Mouse (Mus musculus): ENCODE results near the gene Gm5741. TPM values are rescaled to one million over a fixed set of nuclear protein-coding genes. Genes with fewer than 3 reads are reported as not detected.

The Gm5741 gene
- polyA plus RNA-seq, 1 experiment from 2014 or later, result not detected

DNA sequence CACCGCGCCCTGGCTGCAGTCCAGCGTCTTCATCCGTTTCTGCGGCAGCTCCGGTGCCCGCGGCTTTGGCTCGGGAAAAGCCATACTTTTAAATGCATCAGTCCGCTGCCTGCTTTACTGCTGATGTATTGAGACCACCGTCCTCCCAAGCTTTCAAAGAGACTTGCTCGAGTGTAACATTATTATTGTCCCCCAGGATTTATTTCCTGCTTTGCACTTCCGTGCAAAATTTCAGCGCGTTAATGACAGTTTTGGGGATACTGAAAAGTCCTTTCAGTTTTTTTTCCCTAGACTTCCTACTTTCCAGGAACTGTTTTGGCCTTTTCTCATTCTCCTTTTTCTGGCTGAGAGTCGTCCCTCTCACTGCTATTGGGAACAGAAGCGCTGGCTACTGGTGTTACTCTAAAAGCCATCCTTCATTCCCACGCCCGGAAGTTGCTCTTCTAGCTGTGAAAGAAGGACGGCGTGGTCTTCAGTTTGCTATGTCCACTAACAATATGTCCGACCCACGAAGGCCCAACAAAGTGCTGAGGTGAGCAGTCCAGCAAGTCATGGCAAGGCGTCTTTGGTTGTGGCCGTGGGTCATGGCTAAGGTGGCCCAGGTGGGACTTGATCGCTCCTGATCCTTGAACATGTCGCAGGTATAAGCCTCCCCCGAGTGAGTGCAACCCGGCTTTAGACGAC lies 12.9 kb upstream of the Gm5741 start, which contains the start of gene Wdr83os:
Gene Wdr83os (plus strand): TSS at position 209 of the 684 bp plus-strand sequence.
- ATAC-seq (ENCODE audit: insufficient read depth, low FRiP score, low TSS enrichment), result peak; percentile 33; the same call in 1 of the 2 replicates
- DNase-seq (ENCODE audit: low spot score), result peak; percentile 72
- 0% methylated on average over 30 of the region's 30 CpGs for WGBS
- Histone ChIP-seq H3K27me3 (ENCODE audit: control insufficient read depth, insufficient read depth, low read length) (no peaks in the 10 kb centered on the region), H3K4me1 (ENCODE audit: control insufficient read depth, insufficient read depth, low read length) (peaks cover 18% of the 10 kb centered on the region; the same call in 1 of the 2 replicates), H3K27ac (ENCODE audit: low read depth, low read length) (no peak within 1 kb of the TSS), H3K9me3 (ENCODE audit: control insufficient read depth, low read length) (no peaks in the 10 kb centered on the region), H3K36me3 (ENCODE audit: control insufficient read depth, insufficient read depth, low read length) (peaks cover under 1% of the 10 kb centered on the region), H3K4me3 (ENCODE audit: low read depth, low read length) (peak within 1 kb of the TSS; percentile 90), H3K9ac (ENCODE audit: low read length) (peak within 1 kb of the TSS; percentile 86), H3K4me2 (ENCODE audit: low read depth) (peak within 1 kb of the TSS; percentile 67)

DNA sequence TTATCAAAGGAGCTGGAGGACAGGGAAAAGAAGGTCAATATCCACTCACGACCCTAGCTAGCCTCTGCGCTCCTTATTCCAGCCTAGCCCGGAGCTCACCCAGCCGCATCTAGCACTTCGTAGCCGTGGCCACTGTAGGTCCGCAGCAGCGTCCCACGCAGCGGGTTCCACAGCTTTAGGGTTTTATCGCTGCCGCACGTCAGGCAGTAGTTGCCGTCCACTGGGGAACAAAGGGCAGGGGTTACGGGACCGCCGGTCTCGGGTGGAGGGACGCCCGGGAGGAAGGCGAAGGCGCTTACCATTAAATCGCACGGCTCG lies 12.4 kb upstream of the Gm5741 start:
- H3K4me3 ChIP-seq (ENCODE audit: low read depth, low read length), result peak overlapping the region; percentile 90
- no peaks in the 10 kb centered on the region for H3K27me3 ChIP-seq (ENCODE audit: control insufficient read depth, insufficient read depth, low read length)
- H3K9me3 ChIP-seq (ENCODE audit: control insufficient read depth, low read length), result no peaks in the 10 kb centered on the region
- H3K9ac ChIP-seq (ENCODE audit: low read length), result peak overlapping the region; percentile 86
- H3K36me3 ChIP-seq (ENCODE audit: control insufficient read depth, insufficient read depth, low read length), result peaks cover 3% of the 10 kb centered on the region
- 2% methylated on average over 25 of the region's 25 CpGs for WGBS
- no peak for DNase-seq (ENCODE audit: low spot score)
- no peak overlapping the region for H3K27ac ChIP-seq (ENCODE audit: low read depth, low read length)
- peaks cover 18% of the 10 kb centered on the region; the same call in 1 of the 2 replicates for H3K4me1 ChIP-seq (ENCODE audit: control insufficient read depth, insufficient read depth, low read length)
- peak overlapping the region; percentile 67 for H3K4me2 ChIP-seq (ENCODE audit: low read depth)
- ATAC-seq (ENCODE audit: insufficient read depth, low FRiP score, low TSS enrichment), result no peak

GRCm38 (mm10) chr8:85076993-85077392 lies 9.2 kb upstream of the Gm5741 start:
- Histone ChIP-seq H3K27ac (ENCODE audit: low read depth, low read length) (no peak overlapping the region), H3K9ac (ENCODE audit: low read length) (no peak overlapping the region), H3K9me3 (ENCODE audit: control insufficient read depth, low read length) (no peaks in the 10 kb centered on the region), H3K36me3 (ENCODE audit: control insufficient read depth, insufficient read depth, low read length) (peaks cover 13% of the 10 kb centered on the region), H3K4me2 (ENCODE audit: low read depth) (no peak overlapping the region), H3K27me3 (ENCODE audit: control insufficient read depth, insufficient read depth, low read length) (no peaks in the 10 kb centered on the region), H3K4me3 (ENCODE audit: low read depth, low read length) (no peak overlapping the region), H3K4me1 (ENCODE audit: control insufficient read depth, insufficient read depth, low read length) (peaks cover 16% of the 10 kb centered on the region)
- DNase-seq (ENCODE audit: low spot score) (peak; percentile 81), ATAC-seq (ENCODE audit: insufficient read depth, low FRiP score, low TSS enrichment) (no peak)
- WGBS, result 0% methylated on average over 2 of the region's 2 CpGs

DNA sequence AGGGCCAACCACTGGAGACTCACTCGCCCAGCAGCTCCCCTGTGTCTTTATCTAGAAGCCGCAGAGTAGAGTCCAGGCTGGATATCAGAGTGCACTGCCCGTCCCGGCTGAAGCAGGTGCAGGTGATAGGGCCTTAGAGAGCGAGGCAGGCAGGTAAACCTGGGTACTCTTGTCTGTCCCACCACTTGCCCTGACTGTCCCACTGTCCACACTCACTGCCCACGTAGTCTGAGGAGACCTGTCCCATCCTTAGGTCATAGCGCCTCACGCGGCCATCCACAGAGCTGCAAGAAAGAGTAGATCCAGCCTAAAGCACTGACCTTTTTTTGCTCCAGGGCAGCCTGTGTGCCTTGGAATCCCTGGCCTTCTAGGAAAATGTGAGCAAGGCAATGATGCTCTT lies 8.2 kb upstream of the Gm5741 start:
- H3K4me2 ChIP-seq (ENCODE audit: low read depth), result no peak overlapping the region
- peak; percentile 47 for DNase-seq (ENCODE audit: low spot score)
- peaks cover 13% of the 10 kb centered on the region for H3K36me3 ChIP-seq (ENCODE audit: control insufficient read depth, insufficient read depth, low read length)
- no peak for ATAC-seq (ENCODE audit: insufficient read depth, low FRiP score, low TSS enrichment)
- H3K4me1 ChIP-seq (ENCODE audit: control insufficient read depth, insufficient read depth, low read length), result peaks cover 9% of the 10 kb centered on the region; the same call in 1 of the 2 replicates
- H3K4me3 ChIP-seq (ENCODE audit: low read depth, low read length), result no peak overlapping the region
- no peak overlapping the region for H3K9ac ChIP-seq (ENCODE audit: low read length)
- H3K27ac ChIP-seq (ENCODE audit: low read depth, low read length), result no peak overlapping the region
- WGBS, result 73% methylated on average over 9 of the region's 9 CpGs
- H3K27me3 ChIP-seq (ENCODE audit: control insufficient read depth, insufficient read depth, low read length), result no peaks in the 10 kb centered on the region
- H3K9me3 ChIP-seq (ENCODE audit: control insufficient read depth, low read length), result no peaks in the 10 kb centered on the region

DNA sequence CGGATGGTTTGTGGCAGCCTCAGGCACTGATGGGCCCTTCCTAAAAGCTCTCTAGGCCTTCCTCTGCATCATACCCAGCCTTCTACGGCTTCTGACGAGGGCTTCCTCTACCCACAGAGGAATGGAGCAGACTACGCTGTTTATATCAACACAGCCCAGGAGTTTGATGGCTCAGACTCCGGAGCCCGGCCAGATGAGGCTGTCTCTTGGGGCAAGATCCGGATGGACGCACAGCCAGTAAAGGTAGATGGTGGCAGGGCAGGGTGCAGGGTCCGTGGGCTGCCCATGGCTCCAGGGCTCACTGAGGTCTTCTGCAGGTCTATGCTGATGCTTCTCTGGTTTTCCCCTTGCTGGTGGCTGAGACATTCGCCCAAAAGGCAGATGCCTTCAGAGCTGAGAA lies 6.8 kb upstream of the Gm5741 start:
- ATAC-seq (ENCODE audit: insufficient read depth, low FRiP score, low TSS enrichment) (no peak), DNase-seq (ENCODE audit: low spot score) (no peak)
- Histone ChIP-seq H3K9ac (ENCODE audit: low read length) (no peak overlapping the region), H3K4me2 (ENCODE audit: low read depth) (no peak overlapping the region), H3K36me3 (ENCODE audit: control insufficient read depth, insufficient read depth, low read length) (peaks cover 13% of the 10 kb centered on the region), H3K4me3 (ENCODE audit: low read depth, low read length) (no peak overlapping the region), H3K4me1 (ENCODE audit: control insufficient read depth, insufficient read depth, low read length) (peaks cover 6% of the 10 kb centered on the region; the same call in 1 of the 2 replicates), H3K27me3 (ENCODE audit: control insufficient read depth, insufficient read depth, low read length) (no peaks in the 10 kb centered on the region), H3K9me3 (ENCODE audit: control insufficient read depth, low read length) (no peaks in the 10 kb centered on the region), H3K27ac (ENCODE audit: low read depth, low read length) (no peak overlapping the region)
- WGBS, result 90% methylated on average over 10 of the region's 10 CpGs

GRCm38 (mm10) chr8:85074167-85074566 lies 6.4 kb upstream of the Gm5741 start:
- Histone ChIP-seq H3K4me2 (ENCODE audit: low read depth) (no peak overlapping the region), H3K4me1 (ENCODE audit: control insufficient read depth, insufficient read depth, low read length) (peaks cover 5% of the 10 kb centered on the region; the same call in 1 of the 2 replicates), H3K9me3 (ENCODE audit: control insufficient read depth, low read length) (no peaks in the 10 kb centered on the region), H3K9ac (ENCODE audit: low read length) (no peak overlapping the region), H3K27me3 (ENCODE audit: control insufficient read depth, insufficient read depth, low read length) (no peaks in the 10 kb centered on the region), H3K36me3 (ENCODE audit: control insufficient read depth, insufficient read depth, low read length) (peaks cover 13% of the 10 kb centered on the region), H3K4me3 (ENCODE audit: low read depth, low read length) (no peak overlapping the region), H3K27ac (ENCODE audit: low read depth, low read length) (no peak overlapping the region)
- WGBS, result 88% methylated on average over 10 of the region's 10 CpGs
- ATAC-seq (ENCODE audit: insufficient read depth, low FRiP score, low TSS enrichment), result no peak
- no peak for DNase-seq (ENCODE audit: low spot score)

DNA sequence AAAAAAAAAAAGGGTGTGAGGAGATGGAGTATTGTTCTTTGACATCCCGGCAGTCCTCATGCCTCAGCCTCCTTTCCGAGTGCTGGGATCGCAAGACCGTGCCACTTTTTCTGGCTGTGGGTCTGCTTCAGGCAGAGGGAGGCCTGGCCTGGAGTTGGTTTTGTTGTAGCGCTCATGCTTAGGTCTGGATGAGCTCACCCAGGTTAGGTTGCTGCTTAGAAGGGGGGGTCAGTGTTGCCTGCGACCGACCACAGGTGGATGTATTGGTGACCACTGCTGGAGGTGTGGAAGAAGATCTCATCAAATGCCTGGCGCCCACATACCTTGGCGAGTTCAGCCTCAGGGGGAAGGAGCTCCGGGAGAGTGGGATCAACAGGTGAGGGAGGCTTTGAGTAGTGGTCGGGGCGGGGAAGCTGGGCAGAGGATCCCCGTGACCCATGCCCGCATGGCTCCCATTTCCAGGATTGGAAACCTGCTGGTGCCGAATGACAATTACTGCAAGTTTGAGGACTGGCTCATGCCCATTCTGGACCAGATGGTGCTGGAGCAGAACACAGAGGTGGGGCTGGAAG lies 5.3 kb upstream of the Gm5741 start:
- Histone ChIP-seq H3K9me3 (ENCODE audit: control insufficient read depth, low read length) (no peaks in the 10 kb centered on the region), H3K27ac (ENCODE audit: low read depth, low read length) (no peak overlapping the region), H3K4me2 (ENCODE audit: low read depth) (no peak overlapping the region), H3K4me1 (ENCODE audit: control insufficient read depth, insufficient read depth, low read length) (peaks cover 5% of the 10 kb centered on the region; the same call in 1 of the 2 replicates), H3K4me3 (ENCODE audit: low read depth, low read length) (no peak overlapping the region), H3K9ac (ENCODE audit: low read length) (no peak overlapping the region), H3K27me3 (ENCODE audit: control insufficient read depth, insufficient read depth, low read length) (no peaks in the 10 kb centered on the region), H3K36me3 (ENCODE audit: control insufficient read depth, insufficient read depth, low read length) (peaks cover 13% of the 10 kb centered on the region)
- DNase-seq (ENCODE audit: low spot score) (no peak), ATAC-seq (ENCODE audit: insufficient read depth, low FRiP score, low TSS enrichment) (no peak)
- 95% methylated on average over 15 of the region's 15 CpGs for WGBS

DNA sequence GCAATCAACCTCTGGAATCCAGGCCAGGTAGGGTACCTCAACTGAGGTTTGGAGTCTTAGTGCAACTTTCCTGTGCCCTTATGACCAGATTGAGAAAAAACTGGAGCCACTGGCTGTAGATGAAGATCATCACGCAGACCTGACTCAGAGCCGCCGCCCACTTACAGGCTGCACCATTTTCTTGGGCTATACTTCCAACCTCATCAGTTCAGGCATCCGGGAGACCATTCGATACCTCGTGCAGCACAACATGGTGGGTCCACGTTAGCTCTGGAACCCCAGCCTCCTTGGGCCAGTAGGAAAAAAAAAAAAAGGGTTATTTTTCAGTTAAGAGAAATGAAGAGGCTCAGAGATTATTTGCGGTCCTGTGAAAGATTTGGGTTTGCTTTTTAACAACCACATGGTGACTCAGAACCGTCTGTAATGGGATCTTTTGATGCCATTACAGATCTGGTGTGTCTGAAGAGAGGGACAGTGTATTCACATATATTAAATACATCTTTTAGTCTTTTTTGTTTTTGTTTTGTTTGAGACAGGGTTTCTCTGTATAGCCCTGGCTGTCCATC lies 4.7 kb upstream of the Gm5741 start:
- Histone ChIP-seq H3K27ac (ENCODE audit: low read depth, low read length) (no peak overlapping the region; the same call in 1 of the 2 replicates), H3K36me3 (ENCODE audit: control insufficient read depth, insufficient read depth, low read length) (peaks cover 13% of the 10 kb centered on the region), H3K4me1 (ENCODE audit: control insufficient read depth, insufficient read depth, low read length) (peaks cover 5% of the 10 kb centered on the region; the same call in 1 of the 2 replicates), H3K9me3 (ENCODE audit: control insufficient read depth, low read length) (no peaks in the 10 kb centered on the region), H3K27me3 (ENCODE audit: control insufficient read depth, insufficient read depth, low read length) (no peaks in the 10 kb centered on the region), H3K4me2 (ENCODE audit: low read depth) (peak overlapping the region; percentile 66), H3K9ac (ENCODE audit: low read length) (peak overlapping the region; percentile 84), H3K4me3 (ENCODE audit: low read depth, low read length) (peak overlapping the region; percentile 91)
- WGBS, result 42% methylated on average over 9 of the region's 9 CpGs
- DNase-seq (ENCODE audit: low spot score), result no peak
- ATAC-seq (ENCODE audit: insufficient read depth, low FRiP score, low TSS enrichment), result no peak
